Mouse (Mus musculus) G1E (cell line): ENCODE data around the gene Spon1.

Source experiments
- CTCF ChIP-seq: IDR thresholded peaks from 2 replicates; pipeline ENCODE4 v1.5.1; 2012; ENCODE audit warnings: low read depth, low read length, inconsistent platforms, mixed read lengths
- GATA1 ChIP-seq: IDR thresholded peaks from 2 replicates; pipeline ENCODE4 v1.6.1; 2012; ENCODE audit warnings: borderline replicate concordance, low read length, inconsistent platforms, mixed read lengths
- GATA2 ChIP-seq: IDR thresholded peaks from 2 replicates; pipeline ENCODE4 v1.6.1; 2012; ENCODE audit warnings: low read depth, low read length, inconsistent platforms, borderline replicate concordance
- POLR2AphosphoS5 ChIP-seq: IDR thresholded peaks from 2 replicates; pipeline ENCODE4 v1.6.1; 2012; ENCODE audit warnings: low read depth, low read length, inconsistent platforms; ENCODE audit not compliant: insufficient replicate concordance

DNA sequence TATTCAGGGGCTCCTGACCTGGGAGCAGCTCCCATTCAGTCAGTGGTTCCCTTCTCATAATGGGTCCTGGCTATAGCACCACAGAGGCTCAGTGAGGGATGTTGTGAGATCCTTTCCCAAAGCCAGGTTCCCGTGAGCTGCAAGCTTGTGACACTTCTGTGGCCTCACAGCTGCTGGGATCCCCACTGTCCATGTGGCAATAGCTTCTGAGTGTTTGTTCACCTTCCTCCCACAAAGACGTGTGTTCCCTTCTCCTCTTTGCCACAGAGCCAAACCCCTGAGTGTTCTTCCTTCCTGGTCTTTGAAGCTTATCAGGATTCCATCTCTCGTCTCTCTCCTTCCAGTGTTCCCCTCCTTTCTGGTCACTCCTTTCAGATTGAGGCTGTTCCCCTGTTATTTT, 90.3 kb downstream of the Spon1 start:
- TF ChIP-seq CTCF (no peak), GATA1 (no peak), POLR2AphosphoS5 (no peak), GATA2 (no peak)
